ENCODE assay signal across 9 mouse cellular contexts in genomic region chr2:73657151-73657550, GRCm38 (mm10).
DNase-seq lines count a peak whose midpoint lies in the region; ATAC-seq lines count a peak whose summit lies in the region.
"Had no signal": no experiment of that assay in that cellular context is flagged by ENCODE, and none has a peak within 500 bp of the region (broad histone marks: within the 10 kb centered on the region; RNA-seq: fewer than 3 reads in every experiment).

No protein-coding gene starts in this region.

- no peaks in the 10 kb centered on the region for H3K36me3 ChIP-seq in neural tube, embryonic 11.5 days (ENCODE audit: control insufficient read depth, insufficient read depth, low read length)
- H3K36me3 ChIP-seq in midbrain, embryonic 13.5 days: no peaks in the 10 kb centered on the region
- H3K36me3 ChIP-seq: liver, embryonic 15.5 days had no signal

- no peak for ATAC-seq in neural tube, embryonic 11.5 days (ENCODE audit: insufficient read depth, low FRiP score, low TSS enrichment)
- ATAC-seq in midbrain, embryonic 13.5 days: peak; percentile 67
- no peak for ATAC-seq in megakaryocyte, adult 5-6 weeks (ENCODE audit: poor library complexity, severe bottlenecking)

- no peak overlapping the region for H3K9ac ChIP-seq in neural tube, embryonic 11.5 days (ENCODE audit: low read length)
- H3K9ac ChIP-seq in midbrain, embryonic 13.5 days (replicated peaks): no peak overlapping the region
- H3K9ac ChIP-seq: liver, embryonic 15.5 days had no signal

- no peaks in the 10 kb centered on the region for H3K27me3 ChIP-seq in neural tube, embryonic 11.5 days (ENCODE audit: control insufficient read depth, insufficient read depth, low read length)
- no peaks in the 10 kb centered on the region for H3K27me3 ChIP-seq in midbrain, embryonic 13.5 days
- H3K27me3 ChIP-seq: liver, embryonic 15.5 days had no signal

- peak; percentile 22 for DNase-seq in adrenal gland, postnatal 14 days
- DNase-seq in adrenal gland, adult 8-10 months: no peak
- peak; percentile 14 for DNase-seq in neural tube, embryonic 11.5 days (ENCODE audit: low spot score)
- DNase-seq in neural tube, embryonic 10.5 days (ENCODE audit: extremely low spot score, low spot score): no peak
- peak; percentile 35 to 44 for DNase-seq in layer of hippocampus, postnatal 10 days (ENCODE audit: low spot score in 2 of 2)
- no peak for DNase-seq in MN1 (ENCODE audit: low spot score)

- 75% methylated on average over 7 of the region's 7 CpGs for WGBS in neural tube, embryonic 11.5 days
- WGBS in midbrain, embryonic 13.5 days: 23% methylated on average over 7 of the region's 7 CpGs

- no peak overlapping the region for H3K27ac ChIP-seq in neural tube, embryonic 11.5 days (ENCODE audit: low read depth, low read length)
- H3K27ac ChIP-seq in midbrain, embryonic 13.5 days: peak overlapping the region; percentile 62
- H3K27ac ChIP-seq: liver, embryonic 15.5 days had no signal

- peaks cover 7% of the 10 kb centered on the region for H3K4me1 ChIP-seq in neural tube, embryonic 11.5 days (ENCODE audit: control insufficient read depth, insufficient read depth, low read length)
- peaks cover 51% of the 10 kb centered on the region for H3K4me1 ChIP-seq in midbrain, embryonic 13.5 days (replicated peaks)
- H3K4me1 ChIP-seq: liver, embryonic 15.5 days had no signal

- no peak overlapping the region for H3K4me2 ChIP-seq in neural tube, embryonic 11.5 days (ENCODE audit: low read depth)
- 0 out of 2 replicates have a peak overlapping the region, but pooled peaks have one; percentile 7 for H3K4me2 ChIP-seq in midbrain, embryonic 13.5 days (replicated peaks)
- H3K4me2 ChIP-seq: liver, embryonic 15.5 days had no signal

- no peaks in the 10 kb centered on the region for H3K9me3 ChIP-seq in neural tube, embryonic 11.5 days (ENCODE audit: control insufficient read depth, low read length)
- H3K9me3 ChIP-seq in midbrain, embryonic 13.5 days: no peaks in the 10 kb centered on the region
- H3K9me3 ChIP-seq: liver, embryonic 15.5 days had no signal

- no peak overlapping the region for H3K4me3 ChIP-seq in neural tube, embryonic 11.5 days (ENCODE audit: low read depth, low read length)
- no peak overlapping the region for H3K4me3 ChIP-seq in midbrain, embryonic 13.5 days (replicated peaks)
- H3K4me3 ChIP-seq: liver, embryonic 15.5 days had no signal

Comparison
In these comparisons a context has a peak if more than half of its experiments do, and no peak if none do; other contexts are left out.
1. DNase-seq: peak in adrenal gland, postnatal 14 days (single experiment), neural tube, embryonic 11.5 days (single experiment) and layer of hippocampus, postnatal 10 days (2 of 2); none in adrenal gland, adult 8-10 months (single experiment), neural tube, embryonic 10.5 days (single experiment) and MN1 (single experiment).